Mouse (Mus musculus) lung, embryonic 14.5 days (tissue): Measurements from ENCODE around the gene Slit3. TPM values are rescaled to one million over a fixed set of nuclear protein-coding genes. Genes with fewer than 3 reads are reported as not detected.

Source experiments
- ATAC-seq: fragments of 200-750 bp; cut with Nextera tagmentation; 2 replicates; pipeline ENCODE4 v1.8.0; 2017; ENCODE audit warnings: mild to moderate bottlenecking, moderate TSS enrichment, moderate library complexity; ENCODE audit not compliant: insufficient read depth
- DNase-seq: peaks from one replicate; pipeline ENCODE4 v3.0.0-alpha.2; 2015
- H3K27ac ChIP-seq: fragments of 300-500 bp; sonication (generic); 2 replicates; pipeline ENCODE4 v1.5.1; 2014; ENCODE audit warnings: low read depth, mild to moderate bottlenecking, moderate library complexity
- H3K27me3 ChIP-seq: fragments of 300-500 bp; sonication (generic); 2 replicates; pipeline ENCODE4 v1.6.1; 2014; ENCODE audit warnings: low read length, control low read depth; ENCODE audit not compliant: insufficient read depth
- H3K36me3 ChIP-seq: fragments of 300-500 bp; sonication (generic); 2 replicates; pipeline ENCODE4 v1.6.1; 2014; ENCODE audit warnings: control low read depth; ENCODE audit not compliant: insufficient read depth
- H3K4me1 ChIP-seq: fragments of 300-500 bp; sonication (generic); 2 replicates; pipeline ENCODE4 v1.6.1; 2014; ENCODE audit warnings: antibody characterized with exemption, control low read depth; ENCODE audit not compliant: insufficient read depth
- H3K4me2 ChIP-seq: fragments of 300-500 bp; sonication (generic); 2 replicates; pipeline ENCODE4 v1.6.1; 2014; ENCODE audit warnings: mild to moderate bottlenecking
- H3K4me3 ChIP-seq: fragments of 300-500 bp; sonication (generic); 2 replicates; pipeline ENCODE4 v1.5.1; 2014; ENCODE audit warnings: low read depth, low read length
- H3K9ac ChIP-seq: fragments of 300-500 bp; sonication (generic); 2 replicates; pipeline ENCODE4 v1.6.1; 2014
- H3K9me3 ChIP-seq: fragments of 300-500 bp; sonication (generic); 2 replicates; pipeline ENCODE4 v1.6.1; 2016; ENCODE audit warnings: low read depth, low read length, control low read depth
- CTCF ChIP-seq: IDR thresholded peaks from 2 replicates; pipeline ENCODE4 v1.5.1; 2016; ENCODE audit warnings: antibody characterized with exemption, low read depth
- WGBS: fragments of 180-500 bp; shearing (Covaris S2); extraction: QIAGEN DNeasy Blood & Tissue Kit; methylation state at CpG from one replicate; pipeline ENCODE4 v1.1.7; 2014; 5-methylcytosine and 5-hydroxymethylcytosine counted together
- polyA plus RNA-seq: library from polyadenylated mRNA; unstranded; fragments of >200 nt; fragmentation: Nextera tagmentation; extraction: Ambion mirVana; gene quantifications from 2 replicates; pipeline ENCODE4 v1.2.1, GENCODE M21; 2014

Gene Slit3
- polyA plus RNA-seq, 1 experiment from 2014 or later = 37.3 TPM

GRCm38 (mm10) chr11:35122091-35122811 lies 1.2 kb downstream of the Slit3 start:
- peak overlapping the region; percentile 64 for H3K9ac ChIP-seq
- DNase-seq (peak; percentile 81), ATAC-seq (no peak)
- peak overlapping the region; percentile 70 for H3K4me3 ChIP-seq
- under 1% methylated on average over 23 of the region's 23 CpGs for WGBS
- H3K4me2 ChIP-seq = peak overlapping the region; percentile 68
- H3K27me3 ChIP-seq = peaks cover 28% of the 10 kb centered on the region; the same call in 1 of the 2 replicates
- no peak for TF ChIP-seq CTCF
- peak overlapping the region; percentile 80 for H3K27ac ChIP-seq
- peaks cover 18% of the 10 kb centered on the region for H3K4me1 ChIP-seq
- H3K36me3 ChIP-seq = no peaks in the 10 kb centered on the region
- H3K9me3 ChIP-seq = no peaks in the 10 kb centered on the region

- Histone ChIP-seq H3K27ac (peak overlapping the region; percentile 86), H3K9me3 (no peaks in the 10 kb centered on the region), H3K9ac (no peak overlapping the region), H3K36me3 (no peaks in the 10 kb centered on the region), H3K4me3 (peak overlapping the region; percentile 70; the same call in 1 of the 2 replicates), H3K4me1 (peaks cover 18% of the 10 kb centered on the region), H3K4me2 (peak overlapping the region; percentile 68), H3K27me3 (peaks cover 28% of the 10 kb centered on the region; the same call in 1 of the 2 replicates)
- peak; percentile 57 for ATAC-seq
- peak; percentile 83 for DNase-seq
- WGBS = 24% methylated on average over 17 of the region's 17 CpGs
- 0 out of 2 replicates have a peak, but pooled peaks have one; percentile 20 for TF ChIP-seq CTCF
These were observed 3.6 kb downstream of the Slit3 start for GRCm38 (mm10) chr11:35124489-35125107.

DNA sequence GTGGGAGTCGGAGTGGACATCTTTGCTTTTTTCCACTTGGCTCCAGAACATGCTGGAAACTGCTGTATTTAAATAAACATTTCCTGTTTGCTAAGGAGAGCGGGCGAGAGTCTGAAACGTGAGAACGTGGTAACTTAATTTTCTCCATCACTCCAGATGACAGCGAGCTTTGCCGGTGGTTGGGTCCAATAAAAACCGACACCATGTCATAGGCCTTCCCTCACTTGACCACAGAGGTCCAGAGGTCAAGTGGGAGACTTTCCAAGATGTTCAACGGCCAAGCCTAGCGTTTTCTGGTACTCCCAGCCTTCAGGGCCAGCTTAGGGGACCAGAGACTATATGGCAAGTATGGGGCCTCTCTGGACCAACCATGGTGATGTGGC lies 4.1 kb downstream of the Slit3 start:
- no peaks in the 10 kb centered on the region for H3K9me3 ChIP-seq
- peak; percentile 5 for ATAC-seq
- WGBS = 9% methylated on average over 10 of the region's 10 CpGs
- no peaks in the 10 kb centered on the region for H3K36me3 ChIP-seq
- H3K27me3 ChIP-seq = peaks cover 28% of the 10 kb centered on the region; the same call in 1 of the 2 replicates
- peak; percentile 82 for DNase-seq
- peak overlapping the region; percentile 86 for H3K27ac ChIP-seq
- H3K4me3 ChIP-seq = no peak overlapping the region
- peak overlapping the region; percentile 68 for H3K4me2 ChIP-seq
- no peak for TF ChIP-seq CTCF
- H3K9ac ChIP-seq = no peak overlapping the region
- peaks cover 18% of the 10 kb centered on the region for H3K4me1 ChIP-seq

GRCm38 (mm10) chr11:35131740-35132139 lies 10.7 kb downstream of the Slit3 start:
- Histone ChIP-seq H3K9ac (no peak overlapping the region), H3K36me3 (no peaks in the 10 kb centered on the region), H3K4me2 (no peak overlapping the region), H3K27me3 (no peaks in the 10 kb centered on the region), H3K4me3 (no peak overlapping the region), H3K4me1 (no peaks in the 10 kb centered on the region), H3K9me3 (no peaks in the 10 kb centered on the region), H3K27ac (no peak overlapping the region)
- no peak for TF ChIP-seq CTCF
- WGBS = 69% methylated on average over 5 of the region's 5 CpGs
- ATAC-seq (no peak), DNase-seq (no peak)

DNA sequence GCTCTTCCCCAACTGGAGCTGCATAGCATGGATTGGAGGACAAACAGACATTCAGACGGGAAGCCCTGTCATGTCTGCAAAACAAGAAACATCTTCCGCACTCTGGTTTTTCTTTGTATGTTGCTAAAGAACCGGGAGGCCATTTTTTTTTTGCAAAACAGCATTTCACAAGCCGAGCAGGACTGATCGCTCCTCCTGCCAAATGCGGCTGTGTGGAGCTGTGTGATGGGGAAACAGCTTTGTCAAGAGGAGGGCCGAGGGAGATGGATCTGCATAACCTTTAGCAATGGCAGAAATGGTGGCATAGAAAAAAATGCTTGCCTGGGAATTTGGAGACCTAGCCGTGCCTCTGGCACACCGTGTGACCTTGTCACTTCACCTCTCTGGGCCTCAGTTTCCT lies 15.6 kb downstream of the Slit3 start:
- Histone ChIP-seq H3K4me3 (no peak overlapping the region), H3K27me3 (no peaks in the 10 kb centered on the region), H3K27ac (no peak overlapping the region), H3K36me3 (no peaks in the 10 kb centered on the region), H3K9ac (no peak overlapping the region), H3K9me3 (no peaks in the 10 kb centered on the region), H3K4me1 (no peaks in the 10 kb centered on the region), H3K4me2 (no peak overlapping the region)
- WGBS = 56% methylated on average over 9 of the region's 9 CpGs
- TF ChIP-seq CTCF = no peak
- peak; percentile 70 for DNase-seq
- peak; percentile 63 for ATAC-seq

DNA sequence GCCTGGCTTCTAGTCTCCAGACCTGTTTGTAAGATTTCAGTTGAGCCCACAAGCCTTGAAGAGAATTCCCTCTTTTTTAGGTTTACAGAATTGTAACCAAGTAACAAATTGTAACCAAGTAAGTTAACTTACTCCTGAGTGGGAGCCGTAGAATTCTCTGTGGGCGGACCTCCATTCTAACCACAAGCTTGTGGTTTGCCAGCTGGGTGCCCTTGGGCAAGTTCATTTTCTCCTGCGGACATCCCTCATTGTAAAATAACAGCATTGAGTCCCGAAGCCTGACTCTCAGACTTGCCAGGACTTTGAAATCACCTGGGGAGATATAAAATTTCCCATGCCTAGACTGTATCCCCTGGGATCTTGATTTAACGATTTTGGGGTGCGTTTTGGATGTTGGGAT lies 19.1 kb downstream of the Slit3 start:
- H3K9ac ChIP-seq = no peak overlapping the region
- H3K27ac ChIP-seq = no peak overlapping the region
- no peak overlapping the region for H3K4me3 ChIP-seq
- no peak for TF ChIP-seq CTCF
- whole genome bisulfite sequencing = 92% methylated on average over 6 of the region's 6 CpGs
- DNase-seq (no peak), ATAC-seq (no peak)
- H3K36me3 ChIP-seq = no peaks in the 10 kb centered on the region
- H3K9me3 ChIP-seq = no peaks in the 10 kb centered on the region
- 0 out of 2 replicates have a peak, but pooled peaks cover 5% of the 10 kb centered on the region for H3K4me1 ChIP-seq
- no peaks in the 10 kb centered on the region for H3K27me3 ChIP-seq
- H3K4me2 ChIP-seq = no peak overlapping the region

DNA sequence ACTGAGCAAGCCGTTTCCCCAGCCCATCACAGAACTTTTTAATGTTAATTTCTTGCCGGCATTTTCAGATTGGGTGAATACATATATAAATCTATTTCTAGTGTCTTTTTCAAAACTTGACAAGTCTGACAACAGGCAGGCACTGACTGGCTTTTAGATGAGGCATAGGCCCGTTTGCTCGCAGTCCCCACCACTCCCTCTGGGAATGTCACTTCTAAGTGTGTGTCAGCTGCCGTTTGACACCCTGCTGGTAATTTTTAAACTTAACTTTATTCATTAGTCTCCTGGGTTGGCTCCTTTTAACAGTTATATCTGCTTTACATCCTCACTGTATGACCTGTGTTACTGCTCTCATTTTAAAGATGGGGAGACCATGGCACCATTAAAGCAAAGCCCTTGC lies 21.2 kb downstream of the Slit3 start:
- ATAC-seq (no peak), DNase-seq (no peak)
- H3K27me3 ChIP-seq = no peaks in the 10 kb centered on the region
- H3K4me1 ChIP-seq = 0 out of 2 replicates have a peak, but pooled peaks cover 5% of the 10 kb centered on the region
- no peak overlapping the region for H3K4me2 ChIP-seq
- H3K9ac ChIP-seq = no peak overlapping the region
- no peaks in the 10 kb centered on the region for H3K9me3 ChIP-seq
- H3K27ac ChIP-seq = no peak overlapping the region; the same call in 1 of the 2 replicates
- H3K36me3 ChIP-seq = no peaks in the 10 kb centered on the region
- 52% methylated on average over 5 of the region's 5 CpGs for WGBS
- no peak overlapping the region for H3K4me3 ChIP-seq
- TF ChIP-seq CTCF = no peak
